In the genomic region with DNA sequence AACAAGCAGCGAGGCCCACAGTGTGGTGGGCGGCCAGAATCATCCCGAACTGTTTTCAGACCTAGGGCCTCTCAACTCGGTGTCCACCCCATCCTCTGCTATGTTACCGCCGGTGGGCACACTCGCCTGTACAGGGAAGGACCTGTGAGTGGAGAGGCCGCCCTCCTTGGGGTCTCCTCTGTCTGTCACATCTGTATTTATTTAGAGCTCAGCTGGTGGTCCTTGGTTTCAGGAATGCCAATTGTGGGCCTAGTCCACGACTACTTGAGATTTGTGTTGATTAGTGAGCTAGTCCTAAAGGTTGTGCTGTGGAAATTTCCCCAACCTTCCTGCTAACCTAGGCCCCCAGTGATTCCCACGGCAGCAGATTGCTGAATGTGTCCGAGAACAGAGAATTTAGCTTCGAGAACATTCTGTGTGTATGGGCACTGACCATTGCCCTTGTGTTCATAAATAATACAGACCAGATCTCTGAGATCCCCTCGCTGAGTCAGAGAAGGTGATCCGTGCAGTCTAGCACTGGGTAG, we compare ENCODE assay signal across 12 mouse cellular contexts.
A peak's percentile ranks its signal among the peaks of the same experiment; 100 is the strongest.
DNase-seq lines count a peak whose midpoint lies in the region; ATAC-seq lines count a peak whose summit lies in the region.
"Had no signal": no experiment of that assay in that cellular context is flagged by ENCODE, and none has a peak within 500 bp of the region (broad histone marks: within the 10 kb centered on the region; RNA-seq: fewer than 3 reads in every experiment).

No protein-coding gene starts in this region.

- intact Hi-C loops in heart, postnatal 36 days (cut with DNase I): no loop called here

- 35% methylated on average over 14 of the region's 14 CpGs for WGBS in heart, embryonic 11.5 days (ENCODE audit: insufficient replicate concordance)
- WGBS in midbrain, embryonic 11.5 days: 25% methylated on average over 14 of the region's 14 CpGs
- WGBS in midbrain, embryonic 16.5 days: 40% methylated on average over 14 of the region's 14 CpGs
- WGBS in limb, embryonic 11.5 days: 12% methylated on average over 14 of the region's 14 CpGs

- DNase-seq in heart, postnatal 36 days: no peak
- DNase-seq in midbrain, embryonic 11.5 days (ENCODE audit: low spot score, missing footprints): peak; percentile 93
- no peak for DNase-seq in limb, embryonic 11.5 days (ENCODE audit: low spot score)
- DNase-seq in urinary bladder, postnatal 14 days (ENCODE audit: low spot score): no peak
- DNase-seq: cerebellum, adult 9-10 months; kidney, adult 2 months; layer of hippocampus, postnatal 36 days had no signal

- no peaks in the 10 kb centered on the region for H3K9me3 ChIP-seq in heart, embryonic 11.5 days (replicated peaks; ENCODE audit: control insufficient read depth, low read length)
- H3K9me3 ChIP-seq in midbrain, embryonic 11.5 days (ENCODE audit: control insufficient read depth, low read length): no peaks in the 10 kb centered on the region
- no peaks in the 10 kb centered on the region for H3K9me3 ChIP-seq in midbrain, embryonic 16.5 days (replicated peaks; ENCODE audit: control insufficient read depth, low read length, poor library complexity, severe bottlenecking)
- no peaks in the 10 kb centered on the region for H3K9me3 ChIP-seq in limb, embryonic 11.5 days (ENCODE audit: control insufficient read depth, low read length)
- H3K9me3 ChIP-seq: liver, embryonic 15.5 days had no signal

- H3K27me3 ChIP-seq in heart, embryonic 11.5 days (ENCODE audit: control insufficient read depth, insufficient read depth, low read length): peaks cover 55% of the 10 kb centered on the region
- peaks cover 66% of the 10 kb centered on the region for H3K27me3 ChIP-seq in midbrain, embryonic 11.5 days (ENCODE audit: control insufficient read depth, insufficient read depth, low read length)
- H3K27me3 ChIP-seq in midbrain, embryonic 16.5 days (ENCODE audit: control insufficient read depth, insufficient read depth, low read depth, low read length): peaks cover 58% of the 10 kb centered on the region
- 0 out of 2 replicates have a peak, but pooled peaks cover 10% of the 10 kb centered on the region for H3K27me3 ChIP-seq in limb, embryonic 11.5 days (ENCODE audit: control insufficient read depth, insufficient read depth, low read length)

- ATAC-seq in heart, embryonic 11.5 days (replicated peaks; ENCODE audit: insufficient number of reproducible peaks, low FRiP score, low TSS enrichment): no peak
- no peak for ATAC-seq in midbrain, embryonic 11.5 days (ENCODE audit: low FRiP score)
- ATAC-seq in midbrain, embryonic 16.5 days: no peak
- ATAC-seq in limb, embryonic 11.5 days (ENCODE audit: insufficient number of reproducible peaks, low FRiP score, low TSS enrichment, low read depth): peak; percentile 32; the same call in 1 of the 2 replicates
- no peak for ATAC-seq in megakaryocyte-erythroid progenitor cell, adult 5-6 weeks (replicated peaks; ENCODE audit: low FRiP score, low TSS enrichment, poor library complexity, severe bottlenecking)

- no peak overlapping the region for H3K9ac ChIP-seq in heart, embryonic 11.5 days (ENCODE audit: low read depth, low read length)
- no peak overlapping the region for H3K9ac ChIP-seq in midbrain, embryonic 11.5 days (ENCODE audit: low read length)
- no peak overlapping the region for H3K9ac ChIP-seq in midbrain, embryonic 16.5 days (ENCODE audit: low read depth, low read length)
- H3K9ac ChIP-seq in limb, embryonic 11.5 days (ENCODE audit: low read length): no peak overlapping the region; the same call in 1 of the 2 replicates
- H3K9ac ChIP-seq: liver, embryonic 15.5 days had no signal

- H3K4me2 ChIP-seq in heart, embryonic 11.5 days: peak overlapping the region; percentile 99
- no peak overlapping the region; the same call in 1 of the 2 replicates for H3K4me2 ChIP-seq in midbrain, embryonic 11.5 days
- H3K4me2 ChIP-seq in midbrain, embryonic 16.5 days (ENCODE audit: low read length): no peak overlapping the region
- peak overlapping the region; percentile 99 for H3K4me2 ChIP-seq in limb, embryonic 11.5 days (ENCODE audit: low read depth, severe bottlenecking)

- H3K36me3 ChIP-seq in heart, embryonic 11.5 days (ENCODE audit: control insufficient read depth, insufficient read depth, low read length): no peaks in the 10 kb centered on the region
- no peaks in the 10 kb centered on the region for H3K36me3 ChIP-seq in midbrain, embryonic 11.5 days (ENCODE audit: control insufficient read depth, insufficient read depth, low read length)
- no peaks in the 10 kb centered on the region for H3K36me3 ChIP-seq in midbrain, embryonic 16.5 days (ENCODE audit: control insufficient read depth, insufficient read depth, low read length)
- no peaks in the 10 kb centered on the region for H3K36me3 ChIP-seq in limb, embryonic 11.5 days (ENCODE audit: control insufficient read depth, insufficient read depth, low read length)
- H3K36me3 ChIP-seq: liver, embryonic 15.5 days had no signal

- no peak overlapping the region for H3K27ac ChIP-seq in heart, embryonic 11.5 days (ENCODE audit: low read depth, low read length)
- H3K27ac ChIP-seq in midbrain, embryonic 11.5 days (ENCODE audit: low read depth, low read length): no peak overlapping the region
- no peak overlapping the region for H3K27ac ChIP-seq in midbrain, embryonic 16.5 days (ENCODE audit: low read length)
- H3K27ac ChIP-seq in limb, embryonic 11.5 days (replicated peaks; ENCODE audit: low read depth, low read length): no peak overlapping the region
- H3K27ac ChIP-seq: liver, embryonic 15.5 days had no signal

- peaks cover 8% of the 10 kb centered on the region for H3K4me1 ChIP-seq in heart, embryonic 11.5 days (ENCODE audit: control insufficient read depth, insufficient read depth, low read length)
- peaks cover 16% of the 10 kb centered on the region for H3K4me1 ChIP-seq in midbrain, embryonic 11.5 days (ENCODE audit: control insufficient read depth, insufficient read depth, low read length)
- peaks cover 14% of the 10 kb centered on the region for H3K4me1 ChIP-seq in midbrain, embryonic 16.5 days (ENCODE audit: control insufficient read depth, insufficient read depth, low read length)
- H3K4me1 ChIP-seq in limb, embryonic 11.5 days (ENCODE audit: control insufficient read depth, insufficient read depth, low read length): peaks cover 28% of the 10 kb centered on the region

- H3K4me3 ChIP-seq in heart, embryonic 11.5 days (ENCODE audit: low read depth, low read length): peak overlapping the region; percentile 57; the same call in 1 of the 2 replicates
- peak overlapping the region; percentile 46; the same call in 1 of the 2 replicates for H3K4me3 ChIP-seq in midbrain, embryonic 11.5 days (ENCODE audit: low read depth, low read length)
- H3K4me3 ChIP-seq in midbrain, embryonic 16.5 days (ENCODE audit: low read depth, low read length): no peak overlapping the region
- peak overlapping the region; percentile 51; the same call in 1 of the 2 replicates for H3K4me3 ChIP-seq in limb, embryonic 11.5 days (ENCODE audit: low read depth, low read length)
- H3K4me3 ChIP-seq: erythroblast, embryonic 14.5 days had no signal

Comparison
In these comparisons a context has a peak if more than half of its experiments do, and no peak if none do; other contexts are left out.
1. H3K4me2 ChIP-seq: peak in heart, embryonic 11.5 days (single experiment) and limb, embryonic 11.5 days (single experiment); none in midbrain, embryonic 11.5 days (single experiment) and midbrain, embryonic 16.5 days (single experiment).